Mouse (Mus musculus): ENCODE measurements around the gene Celsr3. TPM values are rescaled to one million over a fixed set of nuclear protein-coding genes. Genes with fewer than 3 reads are reported as not detected.

Celsr3 gene
- polyA plus RNA-seq, 1 experiment from 2014 or later: 10.7 TPM

GRCm38 (mm10) chr9:108798508-108799075, 27.5 kb upstream of the Celsr3 start:
- peaks cover 79% of the 10 kb centered on the region for H3K36me3 ChIP-seq (ENCODE audit: control insufficient read depth, insufficient read depth, low read length)
- DNase-seq (ENCODE audit: low spot score): no peak
- ATAC-seq: no peak

GRCm38 (mm10) chr9:108799564-108799963, 26.6 kb upstream of the Celsr3 start:
- no peak overlapping the region for H3K4me3 ChIP-seq (ENCODE audit: low read depth, low read length)
- H3K4me1 ChIP-seq (ENCODE audit: control insufficient read depth, insufficient read depth, low read length): peaks cover 20% of the 10 kb centered on the region
- WGBS: 85% methylated on average over 3 of the region's 3 CpGs
- H3K36me3 ChIP-seq (ENCODE audit: control insufficient read depth, insufficient read depth, low read length): peaks cover 84% of the 10 kb centered on the region
- no peak overlapping the region for H3K4me2 ChIP-seq (ENCODE audit: low read length)
- no peak for ATAC-seq
- DNase-seq (ENCODE audit: low spot score): no peak
- H3K9ac ChIP-seq (ENCODE audit: low read length): no peak overlapping the region
- H3K9me3 ChIP-seq (replicated peaks; ENCODE audit: control insufficient read depth, low read length): no peaks in the 10 kb centered on the region
- H3K27ac ChIP-seq (ENCODE audit: low read depth, low read length): no peak overlapping the region
- H3K27me3 ChIP-seq (replicated peaks; ENCODE audit: control insufficient read depth, insufficient read depth, low read length): no peaks in the 10 kb centered on the region

More at GRCm38 (mm10) chr9:108798508-108799075, 27.5 kb upstream of the Celsr3 start:
- Histone ChIP-seq H3K4me3 (ENCODE audit: low read depth, low read length) (no peak overlapping the region), H3K27me3 (replicated peaks; ENCODE audit: control insufficient read depth, insufficient read depth, low read length) (no peaks in the 10 kb centered on the region), H3K9ac (ENCODE audit: low read length) (no peak overlapping the region), H3K4me2 (ENCODE audit: low read length) (no peak overlapping the region), H3K27ac (ENCODE audit: low read depth, low read length) (no peak overlapping the region), H3K4me1 (ENCODE audit: control insufficient read depth, insufficient read depth, low read length) (peaks cover 26% of the 10 kb centered on the region), H3K9me3 (replicated peaks; ENCODE audit: control insufficient read depth, low read length) (no peaks in the 10 kb centered on the region)
- 85% methylated on average over 5 of the region's 5 CpGs for WGBS

DNA sequence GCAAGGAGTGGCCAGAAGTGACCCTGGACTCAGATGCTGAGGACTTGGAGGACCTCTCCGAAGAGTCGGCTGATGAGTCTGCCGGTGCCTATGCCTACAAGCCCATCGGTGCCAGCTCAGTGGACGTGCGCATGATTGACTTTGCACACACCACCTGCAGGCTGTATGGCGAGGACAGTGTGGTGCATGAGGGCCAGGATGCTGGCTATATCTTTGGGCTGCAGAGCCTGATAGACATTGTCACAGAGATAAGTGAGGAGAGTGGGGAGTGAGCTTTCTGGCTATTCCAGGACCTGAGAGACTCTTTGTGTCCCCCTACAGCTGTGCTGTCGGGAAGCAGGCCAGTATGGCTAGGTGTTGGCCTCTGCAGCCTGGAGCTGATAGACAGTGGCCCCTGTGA, 20.4 kb upstream of the Celsr3 start:
- no peaks in the 10 kb centered on the region for H3K9me3 ChIP-seq (replicated peaks; ENCODE audit: control insufficient read depth, low read length)
- H3K36me3 ChIP-seq (ENCODE audit: control insufficient read depth, insufficient read depth, low read length): peaks cover 65% of the 10 kb centered on the region
- H3K27ac ChIP-seq (ENCODE audit: low read depth, low read length): no peak overlapping the region
- H3K9ac ChIP-seq (ENCODE audit: low read length): no peak overlapping the region
- peaks cover 6% of the 10 kb centered on the region for H3K4me1 ChIP-seq (ENCODE audit: control insufficient read depth, insufficient read depth, low read length)
- 85% methylated on average over 8 of the region's 8 CpGs for WGBS
- DNase-seq (ENCODE audit: low spot score) (no peak), ATAC-seq (no peak)
- H3K27me3 ChIP-seq (replicated peaks; ENCODE audit: control insufficient read depth, insufficient read depth, low read length): no peaks in the 10 kb centered on the region
- H3K4me2 ChIP-seq (ENCODE audit: low read length): no peak overlapping the region
- no peak overlapping the region for H3K4me3 ChIP-seq (ENCODE audit: low read depth, low read length)

DNA sequence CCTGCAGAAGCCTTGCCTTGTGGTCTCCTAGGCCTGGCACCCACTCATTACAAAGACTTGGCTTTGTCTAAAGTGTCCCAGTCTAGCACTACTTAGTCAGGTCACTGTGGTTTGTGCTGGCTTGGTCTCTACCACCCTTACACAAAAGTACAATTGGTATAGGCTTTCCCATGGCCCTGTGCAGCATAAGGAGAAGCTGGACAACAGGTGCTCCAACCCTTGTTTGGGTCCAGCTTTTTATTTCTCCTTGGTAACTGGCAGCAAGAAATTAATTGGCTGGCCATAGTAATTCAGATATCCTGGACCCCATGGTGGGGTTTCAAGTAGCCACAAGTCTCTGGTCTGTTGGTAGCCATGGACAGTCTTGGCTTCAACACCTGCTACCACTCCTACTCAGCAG, 19.7 kb upstream of the Celsr3 start:
- no peak overlapping the region for H3K4me3 ChIP-seq (ENCODE audit: low read depth, low read length)
- H3K4me1 ChIP-seq (ENCODE audit: control insufficient read depth, insufficient read depth, low read length): peaks cover 6% of the 10 kb centered on the region
- no peaks in the 10 kb centered on the region for H3K9me3 ChIP-seq (replicated peaks; ENCODE audit: control insufficient read depth, low read length)
- H3K36me3 ChIP-seq (ENCODE audit: control insufficient read depth, insufficient read depth, low read length): peaks cover 60% of the 10 kb centered on the region
- no peak overlapping the region for H3K27ac ChIP-seq (ENCODE audit: low read depth, low read length)
- DNase-seq (ENCODE audit: low spot score): no peak
- H3K9ac ChIP-seq (ENCODE audit: low read length): no peak overlapping the region
- no peak for ATAC-seq
- no peaks in the 10 kb centered on the region for H3K27me3 ChIP-seq (replicated peaks; ENCODE audit: control insufficient read depth, insufficient read depth, low read length)
- H3K4me2 ChIP-seq (ENCODE audit: low read length): no peak overlapping the region

- no peak overlapping the region for H3K9ac ChIP-seq (ENCODE audit: low read length)
- WGBS: 94% methylated on average over 1 of the region's 1 CpGs
- no peak for DNase-seq (ENCODE audit: low spot score)
- no peaks in the 10 kb centered on the region for H3K9me3 ChIP-seq (replicated peaks; ENCODE audit: control insufficient read depth, low read length)
- peaks cover 6% of the 10 kb centered on the region for H3K4me1 ChIP-seq (ENCODE audit: control insufficient read depth, insufficient read depth, low read length)
- no peak overlapping the region for H3K4me3 ChIP-seq (ENCODE audit: low read depth, low read length)
- no peaks in the 10 kb centered on the region for H3K27me3 ChIP-seq (replicated peaks; ENCODE audit: control insufficient read depth, insufficient read depth, low read length)
- peaks cover 60% of the 10 kb centered on the region for H3K36me3 ChIP-seq (ENCODE audit: control insufficient read depth, insufficient read depth, low read length)
- no peak overlapping the region for H3K4me2 ChIP-seq (ENCODE audit: low read length)
- no peak overlapping the region for H3K27ac ChIP-seq (ENCODE audit: low read depth, low read length)
- no peak for ATAC-seq
These were observed 19.3 kb upstream of the Celsr3 start for GRCm38 (mm10) chr9:108806831-108807230.

GRCm38 (mm10) chr9:108807674-108808073, 18.4 kb upstream of the Celsr3 start:
- Histone ChIP-seq H3K4me3 (ENCODE audit: low read depth, low read length) (no peak overlapping the region), H3K9ac (ENCODE audit: low read length) (no peak overlapping the region), H3K4me2 (ENCODE audit: low read length) (no peak overlapping the region), H3K4me1 (ENCODE audit: control insufficient read depth, insufficient read depth, low read length) (peaks cover 6% of the 10 kb centered on the region), H3K27me3 (replicated peaks; ENCODE audit: control insufficient read depth, insufficient read depth, low read length) (no peaks in the 10 kb centered on the region), H3K27ac (ENCODE audit: low read depth, low read length) (no peak overlapping the region), H3K9me3 (replicated peaks; ENCODE audit: control insufficient read depth, low read length) (no peaks in the 10 kb centered on the region), H3K36me3 (ENCODE audit: control insufficient read depth, insufficient read depth, low read length) (peaks cover 59% of the 10 kb centered on the region)
- WGBS: 77% methylated on average over 5 of the region's 5 CpGs
- ATAC-seq (peak; percentile 24), DNase-seq (ENCODE audit: low spot score) (no peak)

GRCm38 (mm10) chr9:108808163-108808665, 17.9 kb upstream of the Celsr3 start, which contains the start of gene Nckipsd:
TSS of gene Nckipsd (plus strand) at chr9:108808368.
- ATAC-seq (peak; percentile 92), DNase-seq (ENCODE audit: low spot score) (peak; percentile 95)
- H3K4me2 ChIP-seq (ENCODE audit: low read length): peak within 1 kb of the TSS; percentile 95
- peaks cover 57% of the 10 kb centered on the region for H3K36me3 ChIP-seq (ENCODE audit: control insufficient read depth, insufficient read depth, low read length)
- peak within 1 kb of the TSS; percentile 91 for H3K9ac ChIP-seq (ENCODE audit: low read length)
- H3K4me1 ChIP-seq (ENCODE audit: control insufficient read depth, insufficient read depth, low read length): peaks cover 6% of the 10 kb centered on the region
- H3K9me3 ChIP-seq (replicated peaks; ENCODE audit: control insufficient read depth, low read length): no peaks in the 10 kb centered on the region
- no peaks in the 10 kb centered on the region for H3K27me3 ChIP-seq (replicated peaks; ENCODE audit: control insufficient read depth, insufficient read depth, low read length)
- H3K27ac ChIP-seq (ENCODE audit: low read depth, low read length): peak within 1 kb of the TSS; percentile 5; the same call in 1 of the 2 replicates
- under 1% methylated on average over 53 of the region's 62 CpGs for WGBS
- H3K4me3 ChIP-seq (ENCODE audit: low read depth, low read length): peak within 1 kb of the TSS; percentile 72

DNA sequence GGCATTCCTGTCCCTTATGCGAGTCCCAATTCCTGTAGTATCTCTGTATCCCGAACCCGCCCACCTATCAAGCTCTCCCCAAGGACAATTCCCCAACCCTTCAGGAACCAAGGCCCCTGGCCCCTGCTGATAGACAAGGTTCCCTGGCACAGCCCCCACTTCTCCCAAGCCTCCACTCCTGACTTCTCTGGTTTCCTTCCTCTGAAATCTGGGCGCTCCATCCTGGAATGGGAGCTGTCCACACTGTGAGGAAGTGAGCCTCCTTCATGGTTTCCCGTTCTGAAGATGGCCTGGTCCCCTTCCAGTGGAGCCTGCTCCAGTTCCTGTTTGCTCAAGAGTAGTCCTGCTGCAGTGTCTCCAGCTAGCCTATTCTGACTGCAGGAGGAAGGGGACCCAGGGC, 16.9 kb upstream of the Celsr3 start:
- Histone ChIP-seq H3K4me3 (ENCODE audit: low read depth, low read length) (peak overlapping the region; percentile 72), H3K9me3 (replicated peaks; ENCODE audit: control insufficient read depth, low read length) (no peaks in the 10 kb centered on the region), H3K9ac (ENCODE audit: low read length) (peak overlapping the region; percentile 91; the same call in 1 of the 2 replicates), H3K27ac (ENCODE audit: low read depth, low read length) (no peak overlapping the region), H3K36me3 (ENCODE audit: control insufficient read depth, insufficient read depth, low read length) (peaks cover 53% of the 10 kb centered on the region), H3K27me3 (replicated peaks; ENCODE audit: control insufficient read depth, insufficient read depth, low read length) (no peaks in the 10 kb centered on the region), H3K4me1 (ENCODE audit: control insufficient read depth, insufficient read depth, low read length) (peaks cover 6% of the 10 kb centered on the region), H3K4me2 (ENCODE audit: low read length) (peak overlapping the region; percentile 95)
- ATAC-seq (no peak), DNase-seq (ENCODE audit: low spot score) (no peak)
- 64% methylated on average over 5 of the region's 5 CpGs for WGBS

DNA sequence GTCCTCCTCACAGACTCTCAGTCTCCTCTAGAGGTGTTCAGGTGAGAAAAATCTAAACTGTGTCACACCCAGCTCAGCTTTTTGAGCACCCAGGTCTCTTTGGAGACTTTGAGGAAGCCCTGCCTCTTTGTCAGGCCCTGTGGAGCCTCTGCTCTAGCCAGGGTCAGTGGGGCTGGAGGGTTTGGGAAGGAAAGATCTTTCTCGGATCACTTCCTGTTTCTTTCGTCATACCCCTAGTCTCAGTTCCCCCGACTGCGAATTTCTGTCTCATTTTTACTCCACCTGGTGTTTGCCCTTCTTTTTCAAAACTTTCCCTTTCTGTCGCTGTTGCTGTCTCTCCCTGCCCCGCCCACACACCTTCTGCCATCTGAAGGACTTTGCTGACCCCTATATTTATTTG, 16.4 kb upstream of the Celsr3 start:
- WGBS: 85% methylated on average over 6 of the region's 6 CpGs
- Histone ChIP-seq H3K4me2 (ENCODE audit: low read length) (no peak overlapping the region), H3K4me1 (ENCODE audit: control insufficient read depth, insufficient read depth, low read length) (peaks cover 6% of the 10 kb centered on the region), H3K9ac (ENCODE audit: low read length) (no peak overlapping the region), H3K36me3 (ENCODE audit: control insufficient read depth, insufficient read depth, low read length) (peaks cover 53% of the 10 kb centered on the region), H3K9me3 (replicated peaks; ENCODE audit: control insufficient read depth, low read length) (no peaks in the 10 kb centered on the region), H3K27me3 (replicated peaks; ENCODE audit: control insufficient read depth, insufficient read depth, low read length) (no peaks in the 10 kb centered on the region), H3K4me3 (ENCODE audit: low read depth, low read length) (no peak overlapping the region), H3K27ac (ENCODE audit: low read depth, low read length) (no peak overlapping the region)
- DNase-seq (ENCODE audit: low spot score) (no peak), ATAC-seq (no peak)
